Mouse (Mus musculus) induced T-regulatory cell, adult 2 months (primary cell): ENCODE measurements around the gene Pgc.

Experiments used
- DNase-seq: peaks from one replicate; pipeline ENCODE4 v3.0.0-alpha.2; 2012; ENCODE audit warnings: low read depth

The Pgc gene

DNA sequence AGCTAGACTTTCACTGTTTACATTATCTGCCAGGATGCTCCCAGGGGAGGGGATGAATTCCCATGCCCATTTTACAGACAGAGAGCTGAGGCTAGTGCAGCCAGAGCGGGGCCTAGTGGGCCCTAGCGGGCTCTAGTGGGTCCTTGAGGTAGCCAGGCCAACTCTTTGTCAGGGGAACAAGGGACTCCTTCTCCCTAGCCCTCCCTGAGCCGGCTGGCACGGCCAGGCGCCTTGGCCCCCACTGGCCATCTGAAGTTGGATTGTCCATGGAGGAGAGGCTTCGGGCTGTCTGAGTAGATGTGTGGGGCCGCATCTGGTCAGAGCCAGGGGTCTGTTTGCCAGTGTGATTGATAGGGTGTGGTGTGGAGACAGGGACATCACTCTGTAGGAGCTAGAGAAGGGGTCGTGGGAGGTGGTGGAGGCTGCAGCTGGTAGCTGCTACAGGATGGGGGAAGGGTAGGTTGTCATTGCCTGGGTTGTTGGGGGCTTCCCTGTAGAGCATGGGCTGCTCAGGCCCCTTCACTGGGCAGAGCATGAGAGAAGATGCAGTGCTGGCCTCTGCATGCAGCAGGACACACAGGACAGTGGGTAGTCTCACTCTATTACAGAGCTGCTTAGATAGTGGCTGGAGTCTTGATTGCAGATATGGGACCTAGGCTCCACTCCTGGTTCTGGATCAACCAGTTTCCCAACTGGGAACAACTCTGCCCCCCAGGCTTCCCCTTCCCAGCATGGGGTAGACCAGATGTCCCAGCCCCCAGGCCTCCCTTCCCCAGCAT lies 57.0 kb downstream of the Pgc start:
- no peak for DNase-seq
